Mouse (Mus musculus) CD4-positive, CD25-positive, alpha-beta regulatory T cell, adult 2 months (primary cell): ENCODE measurements around the gene Lyl1.

Experiments used
- DNase-seq: peaks from one replicate; pipeline ENCODE4 v3.0.0-alpha.2; 2012; ENCODE audit warnings: low read depth, low spot score

Gene Lyl1

DNA sequence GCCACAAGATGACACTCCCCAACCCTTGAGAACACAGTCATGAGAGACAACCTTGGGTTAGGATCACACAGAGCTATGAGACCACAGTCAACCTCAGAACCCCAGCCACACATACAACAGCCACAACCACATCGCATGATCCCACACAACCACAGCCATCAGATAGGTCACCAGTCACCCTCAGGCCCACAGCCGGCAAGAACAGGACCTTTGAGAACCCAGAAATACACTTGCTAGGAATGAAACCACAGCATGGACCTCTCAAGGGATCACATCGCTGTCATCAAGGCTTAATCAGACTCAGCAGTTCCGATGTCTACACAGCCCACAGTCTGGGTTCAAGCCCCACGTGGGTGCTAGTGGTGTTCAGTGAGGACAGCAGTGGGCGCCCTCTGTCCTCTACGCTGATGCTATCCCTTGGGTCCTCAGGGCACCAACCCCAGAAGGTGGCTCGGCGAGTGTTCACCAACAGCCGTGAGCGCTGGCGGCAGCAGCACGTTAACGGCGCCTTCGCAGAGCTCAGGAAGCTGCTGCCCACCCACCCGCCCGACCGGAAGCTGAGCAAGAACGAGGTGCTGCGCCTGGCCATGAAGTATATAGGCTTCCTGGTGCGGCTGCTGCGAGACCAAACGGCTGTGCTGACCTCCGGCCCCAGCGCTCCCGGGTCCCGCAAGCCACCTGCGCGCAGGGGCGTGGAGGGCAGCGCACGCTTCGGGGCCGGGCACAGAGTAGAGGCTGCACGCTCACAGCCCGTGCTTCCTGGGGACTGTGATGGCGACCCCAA, 2.4 kb downstream of the Lyl1 start:
- peak; percentile 66 for DNase-seq

DNA sequence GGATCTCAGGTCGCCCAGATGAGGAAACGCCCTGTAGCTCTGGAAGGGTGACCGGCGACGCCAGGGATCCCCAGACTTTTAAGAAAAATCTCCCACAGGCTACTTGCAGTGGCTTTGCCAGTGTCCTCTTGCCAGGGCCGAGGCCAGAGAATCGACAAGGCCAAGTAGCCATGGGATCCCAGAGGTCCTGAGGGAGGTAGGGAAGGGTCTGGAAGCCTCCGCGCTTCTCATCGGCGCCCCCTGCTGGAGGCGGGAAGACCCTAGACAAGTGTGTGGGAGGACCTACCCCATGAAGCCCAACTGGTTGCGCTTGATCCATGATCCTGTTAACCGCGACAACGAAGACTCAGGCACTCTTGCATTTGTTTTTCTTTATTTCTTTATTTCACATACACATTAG, 3.1 kb downstream of the Lyl1 start:
- peak; percentile 90 for DNase-seq

- peak; percentile 44 for DNase-seq
Measured at GRCm38 (mm10) chr8:84704867-84705831, 3.9 kb downstream of the Lyl1 start.

DNA sequence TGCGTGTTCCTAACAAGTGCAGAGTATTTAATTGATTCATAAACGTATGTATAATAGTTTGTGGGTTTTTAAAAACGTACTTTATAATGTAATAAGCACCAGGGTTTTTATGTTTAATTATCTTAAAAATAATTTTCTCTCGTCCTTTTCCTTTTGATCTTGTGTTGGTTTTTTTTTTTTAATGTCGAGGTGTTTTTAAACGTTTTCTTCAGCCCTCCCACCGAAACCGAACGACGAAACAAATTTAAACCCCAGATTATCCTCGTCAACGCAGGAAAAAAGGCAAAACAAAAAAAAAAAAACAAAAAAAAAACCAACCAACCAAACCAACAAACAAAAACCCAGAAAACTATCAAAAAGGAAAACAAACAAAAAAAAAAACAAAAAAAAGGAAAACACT, 4.7 kb downstream of the Lyl1 start:
- DNase-seq: no peak

DNA sequence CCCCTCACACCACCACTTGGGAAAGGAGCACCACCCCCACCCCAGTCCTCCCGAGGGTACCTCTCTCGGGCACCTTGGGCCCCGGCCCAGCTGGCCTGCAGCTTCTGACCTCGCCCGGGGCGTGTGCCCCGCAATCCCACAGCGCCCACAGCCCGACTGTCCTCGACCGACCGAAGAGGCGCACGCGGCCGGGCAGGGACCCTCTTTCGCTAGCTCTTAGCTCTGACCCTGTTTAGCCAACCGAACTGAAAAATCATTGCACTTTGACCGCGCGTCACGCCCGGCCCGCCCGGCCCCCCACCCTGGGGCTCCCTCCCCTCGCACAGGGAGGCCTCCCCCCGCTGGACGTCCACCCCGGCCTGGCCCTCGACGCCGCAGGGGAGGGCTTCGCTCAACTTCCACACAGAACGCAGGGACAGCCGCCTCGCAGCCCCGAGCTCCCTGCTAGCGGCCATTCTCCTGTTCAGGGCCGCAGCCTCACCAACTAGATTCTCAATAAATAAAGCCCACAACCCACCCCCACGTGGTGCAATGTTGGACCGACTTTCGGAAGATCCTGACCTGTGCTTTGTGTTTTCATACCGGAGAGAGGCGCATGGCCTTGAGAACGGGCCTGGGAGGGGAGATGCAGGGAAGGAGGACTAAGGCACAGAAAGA, 5.5 kb downstream of the Lyl1 start:
- DNase-seq: no peak

GRCm38 (mm10) chr8:84707267-84707883, 6.1 kb downstream of the Lyl1 start:
- peak; percentile 45 for DNase-seq

DNA sequence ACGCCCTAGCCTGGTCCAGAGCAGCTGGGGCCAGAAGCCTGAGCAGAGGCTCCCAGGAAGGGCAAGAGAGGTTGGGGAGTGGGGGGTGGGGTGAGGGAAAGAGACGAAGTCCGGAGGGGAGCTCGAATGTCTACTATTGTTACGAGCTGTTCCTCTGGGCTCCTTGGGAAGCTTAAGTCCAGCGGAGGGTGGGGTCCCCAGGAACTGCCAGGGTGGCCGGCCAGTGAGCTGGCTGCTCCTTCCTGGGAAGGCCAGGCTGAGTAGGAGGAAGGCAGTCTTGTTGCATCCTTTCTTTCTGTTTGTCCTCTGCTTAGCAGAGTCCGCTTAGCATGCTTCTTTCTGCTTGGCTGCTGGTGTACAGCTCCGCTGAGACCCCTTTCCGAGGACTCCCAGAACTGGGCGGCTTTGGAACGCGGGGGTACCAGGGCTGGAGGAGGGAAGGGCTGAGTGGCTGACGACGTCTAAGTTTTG, 6.8 kb downstream of the Lyl1 start:
- DNase-seq: no peak

DNA sequence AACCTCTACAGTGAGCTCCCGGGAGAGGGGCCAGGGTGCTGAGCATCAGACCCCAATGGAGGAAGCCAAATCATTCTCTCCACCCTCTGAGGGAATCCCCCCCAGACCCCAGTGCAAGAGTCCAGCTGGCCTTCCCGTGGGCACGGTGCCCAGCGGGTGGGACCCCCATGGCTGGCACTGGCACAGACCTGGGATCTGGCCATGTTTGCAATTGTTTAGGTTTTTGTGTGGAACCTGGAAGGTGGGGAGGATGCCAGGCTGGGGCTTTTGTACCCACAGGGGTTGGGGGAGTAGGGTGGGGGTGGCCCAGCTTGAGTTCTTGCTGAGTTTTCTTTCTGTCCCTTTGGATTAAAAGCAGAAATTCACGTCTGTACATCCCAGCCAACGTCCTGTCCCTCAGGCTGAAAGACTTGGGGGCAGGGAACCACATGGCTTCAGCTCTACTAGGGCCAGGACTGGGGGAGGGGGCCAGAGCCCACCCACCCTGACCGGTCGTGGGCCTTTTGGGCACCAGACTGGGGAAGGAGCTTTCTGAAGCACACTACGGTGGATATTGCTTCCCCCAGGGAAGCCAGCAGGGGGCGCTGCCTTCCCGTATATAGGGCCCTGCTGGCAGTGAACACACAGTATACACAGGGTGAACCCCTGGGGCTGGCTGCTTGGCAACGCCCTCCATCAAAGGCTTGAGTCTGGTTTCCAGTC, 7.7 kb downstream of the Lyl1 start:
- DNase-seq: peak; percentile 92

DNA sequence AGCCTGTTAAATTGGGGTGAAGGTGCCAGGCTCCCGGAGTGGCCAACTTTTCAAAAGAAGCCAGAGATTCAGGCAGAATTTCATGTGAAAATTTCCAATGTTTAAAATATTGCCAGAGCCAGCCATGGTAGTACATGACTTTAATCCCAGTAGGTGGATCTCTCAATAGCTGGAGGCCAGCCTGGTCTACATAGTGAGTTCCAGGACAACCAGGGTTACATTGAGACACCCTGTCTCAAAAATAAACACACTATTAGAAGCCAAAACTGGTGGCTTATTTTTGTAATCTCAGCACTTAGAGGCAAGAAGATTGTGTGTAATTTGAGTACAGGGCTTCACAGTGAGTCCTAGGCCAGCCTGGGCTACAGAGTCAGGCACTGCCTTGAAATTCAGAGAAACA, 8.7 kb downstream of the Lyl1 start:
- no peak for DNase-seq

DNA sequence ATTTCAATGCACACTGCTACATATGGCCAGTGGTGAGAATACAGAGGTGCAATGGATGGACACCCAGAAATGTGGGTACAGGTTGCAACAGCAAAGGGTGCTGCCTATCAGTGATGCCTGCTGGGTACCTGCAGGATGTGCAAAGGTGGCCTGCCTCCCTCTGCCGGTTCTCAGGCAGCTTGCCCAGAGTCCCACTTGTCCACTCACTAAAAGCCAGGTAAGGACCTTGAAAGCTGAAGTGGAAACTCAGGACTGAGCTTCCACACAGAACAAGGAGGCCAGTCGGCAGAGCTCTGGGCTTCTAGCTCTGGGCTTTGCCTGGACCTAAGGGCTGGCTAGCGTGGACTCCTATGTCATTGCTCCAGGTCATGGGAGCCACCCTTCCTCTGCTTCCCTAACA, 10.1 kb downstream of the Lyl1 start:
- DNase-seq: no peak

- DNase-seq: no peak
Measured at GRCm38 (mm10) chr8:84711933-84712758, 10.9 kb downstream of the Lyl1 start.

GRCm38 (mm10) chr8:84712759-84713120, 11.5 kb downstream of the Lyl1 start:
- DNase-seq: no peak

DNA sequence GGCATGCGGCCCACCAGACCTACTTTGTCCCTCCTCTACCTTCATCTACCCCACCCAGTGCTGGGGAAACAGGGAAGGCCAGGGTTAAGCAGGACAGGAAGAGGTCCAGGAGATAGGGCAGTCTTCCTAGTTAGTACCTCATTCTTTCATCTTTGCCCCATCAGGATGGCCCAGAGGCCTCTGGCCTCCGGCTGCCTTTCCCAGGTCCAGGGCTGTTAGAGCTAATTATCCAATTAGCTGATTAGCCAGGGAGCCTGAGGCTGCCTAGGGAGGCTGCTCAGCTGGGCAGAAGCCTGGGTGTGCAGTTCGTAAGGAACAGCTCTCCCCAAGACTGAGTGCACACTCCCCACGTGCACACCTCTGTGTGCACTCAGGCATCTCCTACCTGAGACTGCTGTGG, 12.1 kb downstream of the Lyl1 start:
- DNase-seq: no peak

DNA sequence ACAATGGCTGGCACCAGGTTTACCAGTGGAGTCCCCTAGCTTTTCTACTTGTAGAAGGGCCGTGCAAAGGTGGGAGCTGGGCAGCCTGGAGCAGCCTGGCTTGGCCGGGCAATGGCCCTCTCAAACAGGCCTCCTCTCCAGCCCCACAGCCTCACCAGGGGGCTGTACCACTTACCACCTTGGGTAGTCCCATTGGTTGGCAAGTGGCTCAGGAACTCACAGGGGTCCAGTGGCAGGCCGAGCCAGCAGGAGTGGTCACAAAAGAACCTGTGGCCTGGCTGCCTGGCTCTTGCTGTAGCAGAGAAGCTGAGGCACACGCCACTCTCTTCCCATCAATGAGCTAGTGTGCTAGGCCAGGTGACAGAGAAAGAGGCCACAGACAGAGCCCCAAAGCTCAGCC, 12.9 kb downstream of the Lyl1 start:
- no peak for DNase-seq

DNA sequence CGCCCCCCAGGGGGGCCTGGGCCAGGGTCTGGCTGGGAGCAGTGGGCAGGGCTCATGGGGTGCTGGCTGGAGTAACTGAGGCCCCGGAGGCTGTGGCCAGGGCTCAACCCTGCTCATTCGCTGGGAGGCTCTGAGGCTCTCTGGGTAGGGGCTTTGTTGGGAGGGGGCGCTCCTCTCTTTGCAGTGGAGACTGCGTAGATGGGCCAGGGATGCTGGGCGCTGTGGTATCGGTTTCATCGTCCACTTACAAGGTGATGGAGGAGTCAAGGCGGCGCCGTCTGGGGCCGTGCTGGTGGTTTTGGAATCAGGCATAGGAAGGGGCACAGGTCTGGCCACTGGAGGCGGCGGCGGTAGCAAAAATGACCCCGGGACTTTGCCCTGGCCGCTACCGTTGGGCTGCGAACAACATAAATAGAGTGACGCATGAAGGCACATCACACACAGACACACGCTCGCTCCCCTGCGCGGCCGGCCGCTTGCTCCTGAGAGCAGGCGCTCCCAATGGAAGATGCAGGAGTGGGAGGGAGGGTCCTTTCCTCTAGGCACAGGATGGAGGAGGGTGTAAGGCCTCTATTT, 14.7 kb downstream of the Lyl1 start:
- no peak for DNase-seq

DNA sequence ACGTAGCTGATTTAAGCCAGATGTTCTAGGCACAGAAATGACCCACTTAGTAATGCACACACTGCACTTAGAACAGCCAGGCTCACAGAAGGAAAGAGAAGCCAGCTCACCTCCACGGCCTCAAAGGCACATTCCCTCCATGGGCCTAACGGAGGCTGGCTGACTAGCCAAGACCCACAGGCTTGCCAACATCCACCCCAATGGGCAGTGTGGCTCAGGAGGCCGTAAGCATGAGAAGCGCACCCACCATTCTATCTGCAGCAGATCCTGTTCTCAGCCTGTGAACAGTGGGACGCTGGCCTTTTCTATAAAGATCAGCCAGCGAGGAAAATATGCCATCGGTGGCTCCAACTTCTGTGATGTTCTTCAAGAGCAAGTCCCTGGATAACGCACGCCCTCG, 15.5 kb downstream of the Lyl1 start:
- no peak for DNase-seq

- DNase-seq: no peak
Measured at GRCm38 (mm10) chr8:84718476-84718875, 17.2 kb downstream of the Lyl1 start.

GRCm38 (mm10) chr8:84718959-84719690, 17.9 kb downstream of the Lyl1 start:
- DNase-seq: no peak

DNA sequence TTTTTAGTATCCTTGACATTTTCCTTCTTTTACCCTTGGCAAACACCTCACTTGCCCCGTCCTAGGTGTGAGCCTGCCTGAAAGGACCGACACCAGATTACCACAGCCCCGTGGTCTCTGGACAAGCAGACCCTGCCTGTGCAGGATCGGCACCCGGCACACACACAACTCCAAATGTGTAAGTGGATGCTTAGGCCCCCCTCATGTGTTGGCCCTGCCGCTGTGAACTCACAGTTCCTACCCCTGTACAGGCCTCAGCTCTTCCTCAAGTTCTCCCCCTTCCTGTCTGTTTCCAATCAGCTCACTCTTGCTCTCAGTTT, 21.2 kb downstream of the Lyl1 start:
- no peak for DNase-seq
